Mouse (Mus musculus): ENCODE results near the gene Thsd7a. TPM values are rescaled to one million over a fixed set of nuclear protein-coding genes. Genes with fewer than 3 reads are reported as not detected.

The Thsd7a gene
- polyA plus RNA-seq, 1 experiment from 2014 or later, result 2.0 TPM

DNA sequence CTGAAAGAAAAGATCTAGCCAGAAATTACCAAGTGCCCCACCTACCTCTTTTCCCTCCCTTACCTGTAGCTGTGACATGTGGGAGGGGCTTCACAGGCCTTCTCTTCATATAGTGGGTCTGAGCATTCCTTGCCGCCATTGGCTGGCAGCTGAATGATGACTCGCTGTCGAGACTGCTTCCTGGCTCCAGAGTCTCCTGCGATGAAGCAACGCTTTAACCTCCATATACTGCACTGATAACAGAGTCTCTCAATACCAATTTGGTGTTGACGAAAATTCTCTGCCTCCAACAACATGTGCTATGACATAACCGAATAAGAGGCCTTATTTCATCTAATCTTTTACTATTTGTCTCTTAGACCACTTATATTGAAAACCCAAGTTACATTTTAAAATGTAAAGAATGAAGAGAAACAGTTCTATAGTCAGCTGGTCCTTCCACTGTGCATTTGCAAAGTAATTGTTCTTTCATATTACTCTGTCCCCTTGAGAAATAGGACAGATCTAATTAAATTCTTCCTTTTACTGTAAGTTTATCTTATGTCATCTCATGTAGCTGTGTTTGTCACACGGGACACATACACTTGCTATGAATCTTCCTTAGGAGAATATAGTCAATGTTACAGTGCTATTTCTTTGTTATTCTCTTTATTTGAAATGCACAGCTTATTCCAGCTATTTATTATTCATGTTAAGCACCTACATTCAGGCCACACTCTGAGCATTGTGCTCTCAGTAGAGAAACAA is 351.3 kb downstream of the Thsd7a start:
- H3K36me3 ChIP-seq (ENCODE audit: control insufficient read depth, insufficient read depth, low read length), result no peaks in the 10 kb centered on the region
- no peak for ATAC-seq (ENCODE audit: insufficient read depth, low FRiP score)
- no peak overlapping the region for H3K4me2 ChIP-seq (ENCODE audit: low read depth, low read length)
- WGBS, result 84% methylated on average over 8 of the region's 8 CpGs
- no peaks in the 10 kb centered on the region for H3K27me3 ChIP-seq (ENCODE audit: control insufficient read depth, insufficient read depth, low read length)
- H3K9me3 ChIP-seq (replicated peaks; ENCODE audit: control insufficient read depth, low read length), result no peaks in the 10 kb centered on the region
- H3K4me1 ChIP-seq (ENCODE audit: control insufficient read depth, insufficient read depth, low read length), result no peaks in the 10 kb centered on the region
- H3K9ac ChIP-seq (ENCODE audit: low read length), result no peak overlapping the region
- no peak overlapping the region for H3K27ac ChIP-seq (ENCODE audit: low read length)
- no peak overlapping the region for H3K4me3 ChIP-seq (replicated peaks; ENCODE audit: low read length)

DNA sequence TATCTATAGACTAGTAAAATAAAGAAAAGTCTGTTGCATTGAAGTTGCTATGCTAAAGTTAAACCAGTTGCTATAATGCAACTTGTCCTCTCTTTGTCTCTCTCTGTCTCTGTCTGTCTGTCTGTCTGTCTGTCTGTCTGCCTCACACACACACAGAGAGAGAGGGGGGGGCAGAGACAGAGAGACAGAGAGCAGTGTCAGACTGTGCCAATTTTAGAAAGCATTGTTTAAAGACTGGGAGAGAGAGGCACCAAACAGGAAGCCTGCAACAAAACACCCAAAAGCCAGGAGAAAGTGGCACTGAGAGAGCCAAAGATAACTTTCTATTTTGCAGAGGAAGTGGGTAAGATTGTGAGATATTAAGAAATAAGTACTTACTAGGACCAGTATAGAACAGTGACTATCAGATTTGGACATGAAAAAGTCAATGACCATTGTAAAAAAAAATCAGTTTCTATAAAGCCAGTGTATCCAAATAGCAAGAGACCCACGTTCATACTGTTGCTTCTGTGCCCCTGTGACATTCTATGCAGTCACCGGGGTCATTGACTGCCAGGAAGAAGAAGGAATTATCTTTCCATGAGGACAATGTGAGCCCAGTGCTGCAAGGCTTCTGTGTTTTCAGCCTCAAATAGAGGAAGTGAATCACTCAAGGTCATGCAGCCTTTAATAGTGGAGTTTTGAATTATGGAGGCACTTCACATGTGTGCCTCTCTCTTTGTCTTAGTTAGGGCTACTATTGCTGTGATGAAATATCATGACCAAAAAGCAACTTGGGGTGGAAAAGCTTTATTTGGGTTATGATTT is 355.4 kb downstream of the Thsd7a start:
- no peak overlapping the region for H3K4me2 ChIP-seq (ENCODE audit: low read depth, low read length)
- no peak overlapping the region for H3K27ac ChIP-seq (ENCODE audit: low read length)
- H3K4me1 ChIP-seq (ENCODE audit: control insufficient read depth, insufficient read depth, low read length), result no peaks in the 10 kb centered on the region
- H3K36me3 ChIP-seq (ENCODE audit: control insufficient read depth, insufficient read depth, low read length), result no peaks in the 10 kb centered on the region
- no peak overlapping the region for H3K4me3 ChIP-seq (replicated peaks; ENCODE audit: low read length)
- H3K27me3 ChIP-seq (ENCODE audit: control insufficient read depth, insufficient read depth, low read length), result no peaks in the 10 kb centered on the region
- WGBS, result 56% methylated on average over 2 of the region's 2 CpGs
- H3K9ac ChIP-seq (ENCODE audit: low read length), result no peak overlapping the region
- no peak for ATAC-seq (ENCODE audit: insufficient read depth, low FRiP score)
- H3K9me3 ChIP-seq (replicated peaks; ENCODE audit: control insufficient read depth, low read length), result no peaks in the 10 kb centered on the region

DNA sequence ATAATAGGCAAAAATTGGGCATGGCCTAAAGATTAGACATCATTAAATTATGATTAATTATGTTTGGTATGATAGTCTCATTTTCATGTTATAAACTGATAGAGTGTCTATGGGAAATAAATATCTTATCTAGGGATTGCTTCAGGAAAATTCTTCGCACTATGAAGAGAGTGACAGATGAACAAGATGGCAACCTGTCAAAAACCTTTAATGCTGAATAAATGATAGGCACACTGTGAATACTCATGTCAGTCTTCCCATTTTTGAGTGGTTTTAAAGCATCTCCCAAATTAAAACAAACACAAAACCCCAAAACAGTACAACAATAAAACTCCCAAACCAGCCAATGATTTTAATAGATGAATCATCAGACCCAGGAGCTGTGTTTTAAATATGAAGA is 362.5 kb downstream of the Thsd7a start:
- H3K27ac ChIP-seq (ENCODE audit: low read length), result no peak overlapping the region
- no peak for ATAC-seq (ENCODE audit: insufficient read depth, low FRiP score)

DNA sequence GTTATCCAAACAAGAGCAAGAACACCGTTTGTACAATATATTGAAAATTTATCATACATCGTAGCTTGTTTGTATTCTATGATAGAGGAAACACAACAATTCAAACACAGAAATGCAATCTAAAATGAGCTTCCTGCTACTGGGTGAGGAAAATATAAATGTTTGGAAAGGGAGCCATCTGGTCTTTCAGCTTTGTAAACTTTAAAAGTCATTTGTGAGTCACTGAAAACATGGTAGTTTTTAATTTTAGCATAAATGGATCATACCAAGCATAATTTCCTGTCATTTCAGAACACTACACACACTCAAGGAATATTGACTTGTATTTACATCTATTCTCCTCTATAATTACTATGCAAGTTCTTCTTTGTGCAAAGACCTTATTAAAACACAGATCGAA is 363.6 kb downstream of the Thsd7a start:
- Histone ChIP-seq H3K4me1 (ENCODE audit: control insufficient read depth, insufficient read depth, low read length) (no peaks in the 10 kb centered on the region), H3K36me3 (ENCODE audit: control insufficient read depth, insufficient read depth, low read length) (no peaks in the 10 kb centered on the region), H3K27ac (ENCODE audit: low read length) (no peak overlapping the region), H3K9me3 (replicated peaks; ENCODE audit: control insufficient read depth, low read length) (no peaks in the 10 kb centered on the region), H3K4me3 (replicated peaks; ENCODE audit: low read length) (no peak overlapping the region), H3K4me2 (ENCODE audit: low read depth, low read length) (no peak overlapping the region), H3K9ac (ENCODE audit: low read length) (no peak overlapping the region), H3K27me3 (ENCODE audit: control insufficient read depth, insufficient read depth, low read length) (no peaks in the 10 kb centered on the region)
- ATAC-seq (ENCODE audit: insufficient read depth, low FRiP score), result no peak
- WGBS, result 45% methylated on average over 3 of the region's 3 CpGs

More for the DNA sequence above, 362.5 kb downstream of the Thsd7a start:
- WGBS, result 90% methylated on average over 1 of the region's 1 CpGs
- no peak overlapping the region for H3K9ac ChIP-seq (ENCODE audit: low read length)
- H3K4me3 ChIP-seq (replicated peaks; ENCODE audit: low read length), result no peak overlapping the region
- no peak overlapping the region for H3K4me2 ChIP-seq (ENCODE audit: low read depth, low read length)
- H3K9me3 ChIP-seq (replicated peaks; ENCODE audit: control insufficient read depth, low read length), result no peaks in the 10 kb centered on the region
- H3K36me3 ChIP-seq (ENCODE audit: control insufficient read depth, insufficient read depth, low read length), result no peaks in the 10 kb centered on the region
- no peaks in the 10 kb centered on the region for H3K4me1 ChIP-seq (ENCODE audit: control insufficient read depth, insufficient read depth, low read length)
- no peaks in the 10 kb centered on the region for H3K27me3 ChIP-seq (ENCODE audit: control insufficient read depth, insufficient read depth, low read length)

DNA sequence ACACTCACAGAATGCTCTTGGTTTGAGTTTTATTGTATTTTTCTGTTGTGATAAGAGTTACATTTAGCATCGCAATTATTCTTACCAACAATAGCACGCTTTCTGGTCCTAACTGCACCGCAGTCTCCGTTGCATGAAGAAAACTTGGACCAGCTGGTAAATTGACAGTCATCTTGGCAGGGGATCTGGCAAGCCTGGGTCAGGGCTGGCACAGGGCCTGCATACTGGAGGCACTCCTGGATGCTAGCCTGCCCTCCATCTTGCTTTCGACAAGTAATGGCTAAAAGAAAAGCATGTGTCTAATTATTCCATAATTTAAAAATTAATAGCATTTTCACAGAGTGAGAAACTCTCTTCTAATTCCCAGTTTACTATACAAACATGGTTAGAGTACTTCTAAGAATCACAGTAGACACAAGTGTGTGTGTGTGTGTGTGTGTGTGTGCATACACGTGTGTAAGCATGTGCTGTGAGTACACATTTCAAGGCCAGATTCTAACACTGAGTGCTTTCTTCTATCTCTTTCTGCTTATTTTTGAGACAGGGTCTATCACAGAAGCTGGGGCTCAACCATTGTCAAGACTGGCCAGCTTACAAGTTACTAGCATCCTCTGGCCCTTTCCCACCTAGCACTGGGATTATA is 368.0 kb downstream of the Thsd7a start:
- no peak overlapping the region for H3K9ac ChIP-seq (ENCODE audit: low read length)
- no peaks in the 10 kb centered on the region for H3K36me3 ChIP-seq (ENCODE audit: control insufficient read depth, insufficient read depth, low read length)
- H3K27me3 ChIP-seq (ENCODE audit: control insufficient read depth, insufficient read depth, low read length), result no peaks in the 10 kb centered on the region
- no peak overlapping the region for H3K27ac ChIP-seq (ENCODE audit: low read length)
- H3K4me1 ChIP-seq (ENCODE audit: control insufficient read depth, insufficient read depth, low read length), result no peaks in the 10 kb centered on the region
- H3K4me2 ChIP-seq (ENCODE audit: low read depth, low read length), result no peak overlapping the region
- WGBS, result 76% methylated on average over 6 of the region's 6 CpGs
- no peaks in the 10 kb centered on the region for H3K9me3 ChIP-seq (replicated peaks; ENCODE audit: control insufficient read depth, low read length)
- no peak overlapping the region for H3K4me3 ChIP-seq (replicated peaks; ENCODE audit: low read length)
- no peak for ATAC-seq (ENCODE audit: insufficient read depth, low FRiP score)

- 89% methylated on average over 2 of the region's 2 CpGs for WGBS
- H3K9me3 ChIP-seq (replicated peaks; ENCODE audit: control insufficient read depth, low read length), result no peaks in the 10 kb centered on the region
- no peak overlapping the region for H3K4me3 ChIP-seq (replicated peaks; ENCODE audit: low read length)
- H3K27ac ChIP-seq (ENCODE audit: low read length), result no peak overlapping the region
- no peaks in the 10 kb centered on the region for H3K36me3 ChIP-seq (ENCODE audit: control insufficient read depth, insufficient read depth, low read length)
- H3K9ac ChIP-seq (ENCODE audit: low read length), result no peak overlapping the region
- no peaks in the 10 kb centered on the region for H3K27me3 ChIP-seq (ENCODE audit: control insufficient read depth, insufficient read depth, low read length)
- ATAC-seq (ENCODE audit: insufficient read depth, low FRiP score), result no peak
- H3K4me1 ChIP-seq (ENCODE audit: control insufficient read depth, insufficient read depth, low read length), result no peaks in the 10 kb centered on the region
- H3K4me2 ChIP-seq (ENCODE audit: low read depth, low read length), result no peak overlapping the region
Measured at GRCm38 (mm10) chr6:12380717-12381116, 368.5 kb downstream of the Thsd7a start.

GRCm38 (mm10) chr6:12358737-12359136 is 390.5 kb downstream of the Thsd7a start:
- ATAC-seq (ENCODE audit: insufficient read depth, low FRiP score), result no peak
- Histone ChIP-seq H3K4me1 (ENCODE audit: control insufficient read depth, insufficient read depth, low read length) (no peaks in the 10 kb centered on the region), H3K27ac (ENCODE audit: low read length) (no peak overlapping the region), H3K9ac (ENCODE audit: low read length) (no peak overlapping the region), H3K4me2 (ENCODE audit: low read depth, low read length) (no peak overlapping the region), H3K4me3 (replicated peaks; ENCODE audit: low read length) (no peak overlapping the region), H3K27me3 (ENCODE audit: control insufficient read depth, insufficient read depth, low read length) (no peaks in the 10 kb centered on the region), H3K36me3 (ENCODE audit: control insufficient read depth, insufficient read depth, low read length) (no peaks in the 10 kb centered on the region), H3K9me3 (replicated peaks; ENCODE audit: control insufficient read depth, low read length) (no peaks in the 10 kb centered on the region)
- WGBS, result 19% methylated on average over 2 of the region's 2 CpGs

GRCm38 (mm10) chr6:12353573-12353972 is 395.6 kb downstream of the Thsd7a start:
- Histone ChIP-seq H3K4me1 (ENCODE audit: control insufficient read depth, insufficient read depth, low read length) (no peaks in the 10 kb centered on the region), H3K9ac (ENCODE audit: low read length) (no peak overlapping the region), H3K4me2 (ENCODE audit: low read depth, low read length) (no peak overlapping the region), H3K9me3 (replicated peaks; ENCODE audit: control insufficient read depth, low read length) (no peaks in the 10 kb centered on the region), H3K27me3 (ENCODE audit: control insufficient read depth, insufficient read depth, low read length) (no peaks in the 10 kb centered on the region), H3K27ac (ENCODE audit: low read length) (no peak overlapping the region), H3K4me3 (replicated peaks; ENCODE audit: low read length) (no peak overlapping the region), H3K36me3 (ENCODE audit: control insufficient read depth, insufficient read depth, low read length) (no peaks in the 10 kb centered on the region)
- 48% methylated on average over 2 of the region's 2 CpGs for WGBS
- ATAC-seq (ENCODE audit: insufficient read depth, low FRiP score), result no peak

DNA sequence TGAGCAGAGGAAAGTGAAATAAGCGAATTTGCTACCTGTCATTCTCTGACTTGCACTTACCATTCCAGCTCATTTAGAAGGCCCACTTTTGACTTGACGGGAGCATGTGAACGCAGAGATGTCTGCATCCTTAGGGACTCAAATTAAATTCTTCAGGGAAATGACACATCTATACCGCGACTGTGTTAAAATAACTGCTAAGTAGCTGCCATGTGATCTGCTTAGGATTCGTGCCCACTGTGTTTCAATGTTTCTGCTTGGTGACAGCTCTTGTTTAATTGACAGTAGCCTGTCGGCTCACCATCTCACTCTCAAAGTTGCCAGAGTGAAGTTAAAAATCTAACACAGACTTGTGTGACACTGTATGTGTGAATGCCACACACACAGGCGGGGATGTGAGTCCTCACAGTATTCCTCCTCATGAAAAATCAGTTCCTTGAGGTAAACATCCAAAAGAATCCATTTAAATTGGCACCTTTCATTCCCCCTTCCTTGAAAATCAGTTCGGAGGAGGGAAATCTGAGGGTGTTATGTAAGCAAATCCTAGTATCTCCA is 397.0 kb downstream of the Thsd7a start:
- H3K9ac ChIP-seq (ENCODE audit: low read length), result no peak overlapping the region
- no peaks in the 10 kb centered on the region for H3K36me3 ChIP-seq (ENCODE audit: control insufficient read depth, insufficient read depth, low read length)
- 75% methylated on average over 9 of the region's 9 CpGs for WGBS
- no peak overlapping the region for H3K27ac ChIP-seq (ENCODE audit: low read length)
- no peak for ATAC-seq (ENCODE audit: insufficient read depth, low FRiP score)
- no peak overlapping the region for H3K4me2 ChIP-seq (ENCODE audit: low read depth, low read length)
- no peaks in the 10 kb centered on the region for H3K4me1 ChIP-seq (ENCODE audit: control insufficient read depth, insufficient read depth, low read length)
- H3K27me3 ChIP-seq (ENCODE audit: control insufficient read depth, insufficient read depth, low read length), result no peaks in the 10 kb centered on the region
- no peaks in the 10 kb centered on the region for H3K9me3 ChIP-seq (replicated peaks; ENCODE audit: control insufficient read depth, low read length)
- H3K4me3 ChIP-seq (replicated peaks; ENCODE audit: low read length), result no peak overlapping the region

All from stomach, embryonic 16.5 days (tissue).